Mouse (Mus musculus): ENCODE measurements around the gene Zbtb11.

Gene Zbtb11

DNA sequence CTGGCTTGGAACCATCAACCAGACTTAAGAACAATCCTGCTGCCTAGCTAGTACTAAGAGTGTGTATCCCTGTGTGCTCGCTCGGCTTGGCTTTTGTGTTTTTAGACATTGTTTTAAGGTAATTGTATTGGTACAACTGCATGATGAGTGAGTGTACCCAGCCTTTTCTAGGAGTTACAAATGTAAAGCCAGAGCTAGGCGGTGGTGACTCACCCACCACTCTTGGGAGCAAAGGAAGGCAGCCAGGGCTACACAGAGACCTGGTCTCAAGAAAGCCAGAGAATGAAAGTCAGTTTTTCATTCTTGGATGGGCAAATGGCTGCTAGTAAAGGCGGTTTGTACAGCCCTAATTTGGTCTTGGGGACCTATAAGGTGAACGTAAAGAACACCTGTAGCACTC is 3.3 kb upstream of the Zbtb11 start:
- no peak for DNase-seq (ENCODE audit: low spot score)

DNA sequence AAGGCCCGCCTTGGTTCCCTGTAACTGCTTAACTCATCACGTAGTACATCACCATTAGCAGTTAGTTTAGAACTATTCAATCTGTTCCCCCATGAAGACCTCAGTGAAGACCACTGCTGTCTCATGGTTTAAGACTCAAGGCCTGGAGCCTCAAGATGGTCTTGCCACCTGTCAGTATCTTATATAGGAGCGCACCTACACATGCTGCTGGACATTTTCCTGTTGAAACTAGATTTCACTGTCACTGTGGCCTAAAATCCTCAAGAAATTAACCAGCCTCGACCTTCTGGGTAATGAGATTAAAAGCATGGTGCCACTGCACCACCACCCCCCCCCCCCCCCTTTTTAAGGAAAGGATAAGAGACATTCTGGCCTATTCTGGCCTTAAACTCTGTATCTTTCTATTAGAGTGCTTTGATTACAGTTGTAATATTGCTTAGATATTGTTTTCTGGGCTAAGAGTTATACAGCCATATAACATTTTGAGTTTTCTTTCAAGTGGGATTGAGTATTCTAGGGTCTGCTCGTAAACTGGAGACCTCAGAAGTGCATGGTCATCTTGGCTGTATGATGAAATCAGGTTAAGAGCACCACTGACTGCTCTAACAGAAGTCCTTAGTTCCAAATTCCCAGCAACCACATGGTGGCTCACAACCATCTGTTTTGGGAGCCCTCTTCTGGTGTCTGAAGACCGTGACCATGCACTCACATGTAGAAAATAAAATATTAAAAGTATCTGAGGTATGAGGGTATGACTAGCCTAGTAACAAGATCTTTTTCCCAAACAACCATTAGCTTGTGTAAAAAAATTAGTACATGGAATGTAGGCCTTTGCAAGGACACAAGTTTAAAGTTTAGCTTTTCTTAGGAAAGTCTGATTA is 1.7 kb upstream of the Zbtb11 start:
- DNase-seq (ENCODE audit: low spot score) = no peak

DNA sequence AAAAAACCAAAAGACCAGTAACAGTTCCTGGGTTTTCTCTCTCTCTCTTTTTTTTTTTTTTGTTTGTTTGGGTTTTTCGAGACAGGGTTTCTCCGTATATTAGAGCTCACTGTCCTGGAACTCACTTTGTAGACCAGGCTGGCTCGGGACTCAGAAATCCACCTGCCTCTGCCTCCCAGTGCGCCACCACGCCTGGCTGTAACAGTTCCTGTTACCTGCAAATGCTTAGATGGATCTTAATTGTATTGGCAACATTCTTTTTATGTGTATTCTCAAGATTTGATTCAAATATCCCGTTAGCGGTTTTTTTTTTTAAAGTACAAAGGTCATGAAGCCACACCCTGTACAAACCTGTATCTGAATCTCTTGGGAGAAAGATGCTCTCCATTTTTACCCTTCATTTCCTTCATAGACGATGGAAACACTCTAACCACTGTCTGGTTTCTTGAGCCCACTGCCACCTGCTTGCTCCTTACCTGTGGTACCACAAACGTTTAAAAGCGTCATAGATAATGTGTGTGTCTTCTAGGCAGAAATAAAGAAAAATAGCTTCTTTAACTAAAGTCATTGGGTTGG is 969 bp upstream of the Zbtb11 start:
- no peak for DNase-seq (ENCODE audit: low spot score)

DNA sequence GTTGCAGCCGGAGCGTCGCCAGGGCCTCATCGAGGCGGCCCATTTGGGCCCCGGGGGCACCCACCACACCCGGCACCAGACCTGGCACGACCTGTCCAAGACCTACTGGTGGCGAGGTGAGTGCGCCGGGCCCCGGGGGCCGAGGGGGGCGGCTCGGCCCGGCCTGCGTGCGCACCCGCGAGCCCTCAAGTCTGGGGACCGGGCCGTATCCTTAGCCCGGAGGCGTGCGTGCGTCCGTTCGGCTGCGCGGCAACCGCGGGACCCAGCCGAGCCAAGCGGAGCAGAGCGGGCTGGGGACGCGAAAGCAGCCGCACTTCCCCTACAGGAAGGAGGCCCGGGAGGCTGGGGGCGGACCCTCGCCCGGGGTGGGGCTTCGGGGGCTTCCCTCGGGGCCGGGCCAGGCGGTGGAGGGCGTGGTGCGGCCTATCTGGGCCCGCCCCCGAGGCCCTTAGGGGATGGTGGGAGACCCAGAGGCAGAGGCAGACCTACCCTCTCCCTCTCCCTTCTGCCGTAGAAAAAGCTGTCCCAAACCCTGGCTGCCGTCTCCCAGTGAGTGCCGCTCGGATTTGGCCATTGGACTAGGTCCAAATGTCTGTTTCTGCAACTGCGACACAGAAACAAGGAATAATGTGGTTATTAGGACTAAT is 696 bp downstream of the Zbtb11 start:
- DNase-seq (ENCODE audit: low spot score) = peak; percentile 81

DNA sequence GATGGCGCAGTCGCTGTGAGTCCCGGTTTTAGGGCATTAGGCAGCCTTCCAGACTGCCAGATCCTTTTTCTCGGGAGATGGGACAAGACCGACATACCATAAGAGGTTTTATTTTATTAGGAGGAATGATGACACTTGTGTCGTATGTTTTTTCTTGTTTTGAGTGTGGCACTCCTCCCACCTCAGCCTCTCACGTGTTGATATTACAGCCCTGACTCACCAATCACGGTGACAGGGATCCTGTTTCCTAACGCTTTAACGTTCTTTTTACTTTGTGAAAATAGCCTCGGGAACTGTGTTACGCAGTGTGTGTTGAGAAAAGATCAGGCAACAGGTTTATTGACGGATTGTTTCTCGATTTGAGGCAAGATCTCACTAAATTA is 1.2 kb downstream of the Zbtb11 start:
- DNase-seq (ENCODE audit: low spot score) = no peak

DNA sequence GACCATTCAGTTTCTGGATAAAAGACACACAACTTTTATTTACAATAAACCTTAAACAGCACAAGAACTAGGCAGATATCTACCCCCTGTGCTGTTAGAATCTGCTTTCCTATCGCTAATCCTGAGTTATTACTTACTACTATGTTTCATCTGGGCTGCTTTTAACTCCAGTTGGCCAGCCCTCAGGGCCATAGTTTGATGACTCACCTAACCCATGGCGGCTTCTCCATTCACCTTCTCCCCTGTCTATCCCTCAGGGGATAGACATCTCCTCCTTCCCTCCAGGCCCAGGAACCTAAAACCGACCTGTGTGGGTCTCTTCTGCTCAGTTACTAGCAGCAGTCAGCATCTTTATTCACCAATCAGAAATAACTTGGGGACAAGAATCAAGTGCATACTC is 12.3 kb downstream of the Zbtb11 start:
- DNase-seq (ENCODE audit: low spot score) = no peak

DNA sequence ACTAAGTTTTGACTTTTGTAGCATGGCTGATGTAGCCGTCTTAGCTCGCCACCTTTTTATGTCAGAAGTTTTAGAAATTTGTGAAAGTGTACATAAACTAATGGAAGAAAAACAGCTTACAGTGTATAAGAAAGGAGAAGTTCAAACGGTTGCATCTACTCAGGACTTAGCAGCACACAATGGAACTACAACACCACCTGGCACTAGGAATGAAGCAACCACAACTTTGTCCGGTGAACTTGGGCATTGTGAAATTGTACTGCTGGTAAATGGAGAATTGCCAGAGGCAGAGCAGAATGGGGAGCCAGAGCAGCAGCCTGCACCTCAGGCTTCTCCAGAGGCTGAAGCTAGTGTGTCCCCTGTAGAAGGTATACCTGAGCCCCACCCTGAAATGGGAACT is 16.6 kb downstream of the Zbtb11 start:
- no peak for DNase-seq (ENCODE audit: low spot score)

DNA sequence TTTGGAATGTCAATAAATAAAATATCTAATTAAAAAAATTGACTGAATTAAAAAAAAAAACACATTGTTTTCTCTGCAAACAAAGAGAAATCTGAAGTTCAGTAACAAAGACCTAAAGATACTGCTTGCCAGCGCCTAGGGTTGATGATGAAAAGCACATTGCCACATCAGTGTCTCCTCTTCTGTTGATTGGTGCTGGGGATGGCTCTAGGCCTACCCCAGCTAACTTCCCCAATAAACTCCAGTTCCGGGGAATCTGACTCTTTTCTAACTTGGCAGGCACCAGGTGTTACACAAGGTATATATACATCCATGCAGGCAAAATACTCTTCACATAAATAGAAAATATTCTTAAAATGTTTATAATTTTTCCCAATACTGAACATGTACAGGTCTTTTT is 20.6 kb downstream of the Zbtb11 start:
- DNase-seq (ENCODE audit: low spot score) = no peak

DNA sequence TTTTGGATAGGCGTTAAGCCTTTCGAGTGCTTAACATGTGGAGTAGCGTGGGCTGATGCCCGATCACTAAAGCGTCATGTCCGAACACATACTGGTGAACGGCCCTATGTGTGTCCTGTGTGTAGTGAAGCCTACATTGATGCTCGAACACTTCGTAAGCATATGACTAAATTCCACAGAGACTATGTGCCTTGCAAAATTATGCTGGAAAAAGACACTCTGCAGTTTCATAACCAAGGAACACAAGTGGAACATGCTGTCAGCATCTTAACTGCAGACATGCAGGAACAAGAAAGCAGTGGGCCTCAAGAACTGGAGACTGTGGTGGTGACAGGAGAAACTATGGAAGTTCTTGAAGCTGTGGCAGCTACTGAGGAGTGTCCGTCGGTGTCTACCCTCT is 33.1 kb downstream of the Zbtb11 start:
- DNase-seq (ENCODE audit: low spot score) = no peak

DNA sequence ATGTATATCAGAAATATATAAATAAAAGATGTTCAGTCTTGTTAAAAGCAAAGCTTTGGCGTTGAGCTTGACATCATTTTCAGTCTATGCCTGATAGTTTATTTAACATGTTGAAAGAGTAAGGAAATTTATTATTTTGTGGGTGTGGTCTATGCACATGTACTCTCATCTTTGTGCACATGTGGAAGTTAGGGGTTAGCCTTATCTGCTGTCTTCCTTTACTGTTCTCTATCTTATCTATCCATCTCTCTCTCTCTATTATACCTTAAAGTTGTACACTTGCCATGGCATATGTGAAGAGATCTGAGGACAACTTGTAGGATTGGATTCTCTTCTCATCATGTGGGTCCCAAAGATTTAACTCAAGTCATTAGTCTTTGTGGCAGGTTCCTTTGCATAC is 35.2 kb downstream of the Zbtb11 start:
- no peak for DNase-seq (ENCODE audit: low spot score)

DNA sequence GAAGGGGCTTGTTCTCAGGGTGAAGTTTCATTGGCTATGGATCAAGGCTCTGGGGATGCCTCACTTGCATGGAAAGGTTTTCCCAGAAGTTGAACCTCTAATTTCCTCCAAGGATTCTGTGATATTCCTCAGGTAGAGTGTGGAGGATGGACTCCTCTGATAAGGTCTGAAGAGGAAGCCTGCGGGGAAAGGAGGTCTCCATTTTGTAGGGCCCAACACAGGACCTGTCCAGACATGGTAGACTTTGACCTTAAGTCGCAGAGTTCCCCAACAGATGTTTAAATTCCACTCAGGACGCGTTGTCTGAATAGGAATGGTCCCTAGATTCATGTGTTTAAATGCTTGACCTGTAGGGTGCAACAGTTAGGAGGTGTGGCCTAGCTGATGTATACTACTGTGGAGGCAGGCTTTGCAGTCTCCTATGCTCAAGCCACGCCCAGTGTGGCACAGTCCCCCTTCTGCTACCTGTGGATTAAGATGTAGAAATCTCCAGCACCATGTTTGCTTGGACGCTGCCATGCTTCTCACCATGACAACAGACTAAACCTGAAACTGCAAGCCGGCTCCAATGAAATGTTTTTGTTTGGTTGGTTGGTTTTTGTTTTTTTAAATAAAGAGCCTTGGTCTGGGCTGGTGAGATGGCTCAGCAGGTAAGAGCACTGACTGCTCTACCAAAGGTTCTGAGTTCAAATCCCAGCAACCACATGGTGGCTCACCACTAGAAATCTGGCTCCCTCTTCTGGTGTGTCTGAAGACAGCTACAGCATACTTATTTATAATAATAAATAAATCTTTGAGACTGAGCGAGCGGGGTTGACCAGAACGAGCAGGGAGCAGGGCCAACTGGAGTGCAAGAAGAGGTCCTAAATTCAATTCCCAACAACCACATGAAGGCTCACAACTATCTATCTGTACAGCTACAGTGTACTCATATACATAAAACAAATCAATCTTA is 39.4 kb downstream of the Zbtb11 start:
- DNase-seq (ENCODE audit: low spot score) = no peak

DNA sequence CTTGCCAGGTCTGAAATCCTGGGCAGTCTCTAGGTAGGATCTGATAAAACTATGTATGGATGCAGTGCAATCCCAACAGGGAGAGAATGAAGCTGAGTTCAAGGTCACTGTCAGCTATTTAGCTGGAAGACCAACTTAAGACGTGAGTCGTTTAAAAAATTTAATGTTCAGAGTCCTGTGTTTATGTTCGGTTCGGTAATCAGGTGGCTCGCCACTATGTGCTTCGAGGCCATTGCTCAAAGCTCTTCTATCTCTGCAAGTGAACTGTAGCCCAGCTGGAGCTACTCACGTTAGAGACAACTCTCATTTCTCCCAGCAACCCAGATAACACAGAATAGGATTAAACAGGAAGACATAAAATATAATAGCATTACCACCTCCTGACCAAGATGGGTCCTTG is 40.4 kb downstream of the Zbtb11 start:
- DNase-seq (ENCODE audit: low spot score) = no peak

DNA sequence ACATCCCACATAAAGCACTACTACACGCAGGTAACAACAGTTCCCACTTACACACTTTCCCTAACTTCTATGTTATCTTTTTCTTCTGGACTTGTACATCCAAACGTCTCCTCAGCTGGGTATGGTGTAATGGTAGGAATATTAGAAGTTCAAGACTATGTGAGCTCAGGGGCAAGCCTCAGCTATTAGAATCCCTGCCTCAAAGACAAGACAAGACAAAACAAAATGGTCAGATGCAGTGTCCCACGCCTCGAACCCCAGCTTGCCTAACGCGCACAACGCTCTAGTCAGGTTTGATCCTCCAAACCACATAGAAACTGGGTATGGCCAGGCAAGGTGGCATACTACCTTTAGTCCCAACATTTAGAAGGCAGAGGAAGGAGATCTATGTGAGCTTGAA is 46.0 kb downstream of the Zbtb11 start:
- no peak for DNase-seq (ENCODE audit: low spot score)

DNA sequence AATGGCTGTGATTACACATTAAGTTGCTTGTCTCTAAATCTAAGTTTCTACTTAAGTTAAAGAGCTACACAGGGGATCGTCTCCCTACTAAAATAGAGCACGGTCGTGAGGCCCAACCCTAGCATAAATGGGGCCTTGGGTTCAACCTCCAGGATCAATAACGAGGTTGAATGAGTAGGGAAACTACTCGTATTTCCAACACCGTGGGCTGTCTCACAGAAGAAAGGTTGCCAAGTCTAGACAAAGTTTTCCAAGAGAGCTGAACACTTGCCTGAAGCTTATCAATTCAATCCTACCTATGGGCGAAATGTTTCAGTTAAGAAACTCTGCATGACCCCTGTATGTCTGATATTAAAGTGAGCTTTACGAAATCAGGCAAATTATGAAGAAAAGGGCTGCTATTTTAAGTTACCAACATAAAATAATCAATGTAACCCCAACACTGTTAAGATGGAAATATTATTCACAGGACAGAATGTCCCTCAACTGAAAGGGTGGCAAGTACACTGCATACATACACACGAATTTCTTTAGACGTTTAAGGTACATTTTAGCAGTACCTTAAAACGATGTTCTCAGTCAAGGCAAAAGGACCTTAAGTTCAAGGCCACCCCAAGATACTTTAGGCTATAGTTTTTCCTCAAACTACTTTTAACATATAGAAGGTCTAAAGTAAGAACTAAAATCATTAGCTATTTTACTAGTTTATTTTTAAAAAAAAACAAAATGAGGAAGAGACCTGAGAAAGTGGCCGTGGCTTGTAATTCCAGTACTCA is 54.4 kb downstream of the Zbtb11 start:
- no peak for DNase-seq (ENCODE audit: low spot score)

DNA sequence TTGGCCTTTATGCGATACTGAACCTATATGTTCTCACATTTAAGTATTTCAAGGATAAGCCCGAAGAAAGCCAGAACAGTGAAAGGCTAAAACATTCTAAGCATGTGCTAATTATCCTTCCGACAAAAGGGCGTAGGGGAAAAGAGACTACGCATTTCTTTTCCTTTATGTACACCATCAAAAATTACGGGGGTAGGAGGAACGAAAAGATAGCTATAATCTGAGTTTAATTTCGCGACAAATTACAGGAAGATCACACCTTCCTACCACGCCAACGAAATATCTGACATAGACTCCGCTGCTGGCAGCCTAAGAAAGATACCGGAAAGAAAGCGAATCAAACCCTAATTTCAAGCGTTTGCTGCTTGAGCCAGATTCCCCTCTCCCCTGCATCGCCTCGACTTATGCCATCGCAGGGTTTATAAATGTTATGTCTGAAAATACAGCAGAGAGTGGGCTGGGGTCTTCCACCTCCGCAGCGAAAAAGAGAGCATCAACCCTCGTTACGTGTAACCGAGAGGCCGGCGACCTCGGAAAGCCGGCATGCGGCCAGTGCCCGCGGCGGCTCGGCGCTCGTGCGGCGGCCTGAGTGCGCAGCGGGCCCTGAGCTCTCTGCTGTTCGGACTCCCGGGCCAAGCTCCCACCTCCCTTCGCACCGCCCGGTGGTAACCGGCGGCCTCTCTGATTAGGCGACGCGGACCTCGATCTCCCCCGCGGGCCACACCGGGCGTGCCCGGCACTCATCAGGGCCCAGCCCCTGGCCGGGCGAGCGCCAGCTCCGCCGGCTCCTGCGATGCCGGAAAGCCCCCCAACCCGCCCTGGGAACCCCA is 55.3 kb downstream of the Zbtb11 start:
- DNase-seq (ENCODE audit: low spot score) = no peak

DNA sequence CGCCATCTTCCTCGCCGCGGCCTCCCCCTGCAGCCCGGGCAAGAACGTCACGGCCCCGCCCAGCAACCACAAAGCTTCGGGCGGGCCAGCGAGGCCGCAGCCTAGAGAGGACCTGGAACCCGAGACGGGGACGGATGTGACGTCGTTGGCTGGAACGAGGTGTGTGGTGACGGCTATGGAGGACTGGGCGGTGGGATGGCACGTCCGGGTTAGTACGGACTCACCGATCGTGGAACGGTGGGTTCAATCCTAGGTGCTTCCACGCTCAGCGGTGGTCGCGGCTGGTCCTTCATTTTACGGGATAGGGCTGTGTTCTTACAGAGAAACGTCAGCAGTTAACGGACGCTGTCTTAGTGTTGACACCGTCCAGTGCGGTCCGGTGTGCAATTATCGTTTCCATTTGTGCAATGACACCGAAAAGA is 56.0 kb downstream of the Zbtb11 start, which contains the start of gene Pcnp:
Gene Pcnp (minus strand): TSS at position 79 of the 422 bp plus-strand sequence.
- peak; percentile 95 for DNase-seq (ENCODE audit: low spot score)

DNA sequence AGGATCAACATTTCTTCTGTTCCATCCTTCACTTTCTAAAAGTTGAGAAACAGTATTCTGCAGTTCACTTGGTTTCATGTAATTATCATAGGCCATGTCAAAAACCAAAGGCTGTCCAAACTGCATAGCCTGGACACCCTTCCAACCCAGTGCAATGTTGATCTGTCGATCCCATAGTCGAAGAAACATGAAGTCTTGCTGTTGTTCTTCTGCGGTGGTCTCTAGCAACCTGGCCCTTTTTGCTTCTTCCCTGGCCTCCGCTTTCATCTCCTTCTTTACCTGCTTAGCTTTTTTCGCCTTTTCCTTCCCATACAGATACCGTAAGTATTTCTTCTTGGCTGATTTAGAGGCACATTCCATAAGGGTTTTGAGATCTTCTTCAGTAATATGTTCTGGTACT is 60.9 kb downstream of the Zbtb11 start:
- no peak for DNase-seq (ENCODE audit: low spot score)

DNA sequence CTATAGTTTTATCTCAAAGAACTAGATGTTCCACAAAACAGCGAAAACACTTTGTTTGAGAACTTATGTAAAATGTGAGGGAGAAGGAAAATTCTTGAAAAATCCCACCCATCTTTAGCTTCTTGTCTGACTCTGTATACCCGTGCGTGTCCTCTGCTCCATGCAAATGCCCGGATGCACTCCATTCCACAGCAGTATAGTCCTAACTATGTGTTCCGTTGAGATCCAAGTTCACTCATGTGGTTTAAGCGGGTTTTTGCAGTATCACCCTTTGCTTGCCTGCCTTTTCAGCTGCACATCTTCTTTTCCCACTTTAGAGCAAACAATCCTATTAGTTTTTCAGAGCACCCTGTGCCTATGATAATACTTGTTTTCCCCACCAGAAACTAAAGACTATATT is 62.8 kb downstream of the Zbtb11 start:
- no peak for DNase-seq (ENCODE audit: low spot score)

DNA sequence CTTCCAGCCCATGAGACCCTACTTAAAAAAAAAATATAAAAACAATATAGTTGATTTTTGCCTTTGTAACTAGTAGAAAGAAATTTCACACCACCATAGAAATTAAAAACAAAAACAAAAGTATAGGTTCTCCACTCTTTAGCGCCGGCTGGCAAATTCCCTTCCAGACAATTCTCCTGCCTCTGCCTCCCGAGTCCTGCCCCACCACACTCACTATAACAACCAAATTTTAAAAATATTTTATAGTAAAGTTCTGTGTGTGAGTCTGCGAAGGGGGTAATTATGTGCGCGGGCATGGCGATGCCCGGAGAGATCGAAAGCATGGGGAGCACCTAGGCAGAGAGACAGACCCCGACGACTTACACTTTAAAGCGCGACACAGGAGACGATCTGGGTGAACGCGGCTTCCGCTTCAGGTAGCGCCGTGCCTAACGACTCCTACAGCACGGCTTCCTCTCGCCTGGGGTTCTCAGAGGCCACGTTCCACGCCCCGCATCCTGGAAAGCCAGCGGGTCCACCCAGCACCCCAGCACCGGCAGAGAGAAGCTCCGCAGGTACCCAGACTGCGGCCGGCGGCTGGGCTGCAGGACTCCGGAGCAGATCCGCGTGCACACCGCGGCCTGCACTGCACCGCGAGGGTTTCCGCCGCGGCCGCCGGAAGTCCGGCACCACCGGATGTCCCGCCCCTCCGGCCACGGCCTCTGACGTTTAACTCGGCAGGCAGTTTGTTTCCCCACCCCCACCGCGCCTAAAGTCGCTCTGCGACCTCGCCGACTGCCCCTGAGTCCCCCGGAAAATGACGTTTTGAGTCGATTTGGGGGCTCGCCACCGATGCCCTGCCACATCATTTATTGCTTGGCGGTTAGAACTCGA is 63.7 kb downstream of the Zbtb11 start, which contains the start of gene Trmt10c:
Gene Trmt10c (minus strand): TSS at position 682 of the 873 bp plus-strand sequence.
- DNase-seq (ENCODE audit: low spot score) = peak; percentile 88
